Mouse (Mus musculus) erythroblast, adult 5-6 weeks (primary cell): ENCODE measurements at regions not wholly inside any gene's neighbourhood (a gene's known extent, or its start where the extent isn't known, plus 50 kb on each side); places are given as distances from the start of the nearest gene placed in this dataset.
"Not testable (repeated sequence)": the region's sequence is repeated elsewhere in the genome, so short reads cannot be mapped to it uniquely, and the experiment has no call there.

ENCODE experiments used
- ATAC-seq: replicated peaks from 2 replicates; pipeline ENCODE4 v1.8.0; 2016; ENCODE audit warnings: moderate number of reproducible peaks, mild to moderate bottlenecking, moderate TSS enrichment, inconsistent platforms; ENCODE audit not compliant: poor library complexity, low FRiP score, severe bottlenecking

DNA sequence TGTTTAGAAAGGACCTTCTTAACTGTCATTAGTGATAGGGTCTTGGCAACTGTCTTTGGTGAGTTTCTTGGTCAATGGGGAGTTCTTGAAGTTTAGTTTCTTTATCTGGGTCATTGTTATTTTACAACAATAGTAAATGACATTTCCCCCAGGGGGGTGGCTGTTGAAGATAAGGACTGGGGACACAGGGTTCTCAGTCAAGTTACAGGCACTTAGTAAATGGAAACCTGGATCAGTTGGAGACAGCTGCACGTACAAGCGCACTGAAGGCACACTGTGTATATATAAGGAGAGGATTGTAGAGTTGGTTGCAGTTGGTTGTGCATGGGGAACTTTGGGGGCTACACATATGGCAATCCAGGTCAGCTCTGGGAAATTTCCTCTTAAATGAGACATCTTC lies 169.2 kb upstream of the Serp2 start:
- no peak for ATAC-seq

DNA sequence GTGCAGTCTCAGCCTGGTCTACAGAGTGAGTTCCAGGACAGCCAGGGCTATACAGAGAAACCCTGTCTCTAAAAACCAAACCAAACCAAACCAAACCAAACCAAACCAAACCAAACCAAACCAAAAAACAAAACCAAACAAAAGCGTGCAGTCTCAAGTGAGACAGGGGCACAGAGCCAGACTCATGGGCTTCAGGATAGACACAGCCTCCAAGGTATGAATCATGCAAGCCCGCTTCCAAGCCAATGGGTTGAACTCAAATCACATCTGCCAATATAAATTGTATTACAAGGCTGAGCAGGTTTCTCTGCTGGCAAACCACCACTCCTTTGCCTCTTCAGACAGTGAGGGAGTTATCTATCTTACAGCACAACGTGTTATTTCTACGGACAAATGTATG lies 168.5 kb upstream of the Serp2 start:
- ATAC-seq: not testable (repeated sequence)

DNA sequence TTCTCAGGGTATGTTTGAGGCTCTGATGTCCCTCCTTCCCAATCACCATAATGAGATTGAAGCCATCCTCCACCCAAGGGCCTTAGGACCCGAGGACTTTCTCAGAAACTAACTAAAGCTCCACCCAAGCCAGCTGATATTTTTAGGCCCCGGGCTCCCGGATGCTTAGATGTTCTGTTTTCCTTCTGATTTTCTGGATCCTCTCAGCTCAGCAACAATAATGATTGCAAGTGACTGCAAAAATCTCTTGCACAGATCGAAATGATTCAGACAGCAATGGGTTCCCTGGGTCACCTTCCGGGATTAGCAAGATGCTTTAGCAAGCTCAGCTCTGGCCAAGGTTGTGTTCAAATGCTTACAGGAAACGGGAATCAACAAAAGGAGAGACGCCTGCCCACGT lies 168.1 kb upstream of the Serp2 start:
- no peak for ATAC-seq

DNA sequence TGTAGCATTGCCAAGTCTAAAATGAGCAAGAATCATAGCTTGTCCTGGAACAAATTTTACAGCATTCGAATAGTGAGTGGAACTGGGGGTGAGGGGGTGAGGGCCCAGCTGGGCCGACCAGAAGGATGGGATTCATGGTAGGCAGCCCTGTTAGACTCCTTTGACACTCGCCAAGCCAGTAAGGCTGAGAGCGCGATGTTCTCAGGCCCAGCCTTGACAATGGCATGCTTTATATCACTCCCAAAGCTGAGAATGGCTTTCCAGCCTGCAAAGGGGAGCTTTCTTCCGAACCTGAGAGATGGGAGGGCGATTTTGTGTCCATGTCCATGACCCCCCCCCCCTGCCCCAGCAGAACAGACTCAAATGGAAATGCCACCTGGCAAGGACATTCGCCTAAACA lies 167.7 kb upstream of the Serp2 start:
- ATAC-seq: no peak

DNA sequence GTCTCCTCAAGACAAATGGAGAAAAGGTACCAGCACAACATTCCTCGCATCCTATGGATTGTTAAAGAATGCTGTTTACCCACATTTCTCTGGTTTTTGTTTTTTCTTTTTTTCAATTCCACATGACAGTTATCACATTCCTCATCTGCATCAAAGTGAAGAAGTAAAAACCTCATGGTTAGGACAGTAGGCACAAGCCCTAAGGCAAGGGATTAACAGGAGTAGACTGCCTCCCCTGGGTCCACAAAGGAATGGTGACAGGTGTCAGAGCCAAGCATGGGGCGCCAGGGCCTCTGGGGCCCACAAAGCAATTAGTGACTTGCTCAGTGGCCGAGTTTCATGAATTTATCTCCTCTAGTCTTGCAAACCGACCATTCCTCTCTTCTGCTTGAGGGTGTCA lies 166.9 kb upstream of the Serp2 start:
- no peak for ATAC-seq

DNA sequence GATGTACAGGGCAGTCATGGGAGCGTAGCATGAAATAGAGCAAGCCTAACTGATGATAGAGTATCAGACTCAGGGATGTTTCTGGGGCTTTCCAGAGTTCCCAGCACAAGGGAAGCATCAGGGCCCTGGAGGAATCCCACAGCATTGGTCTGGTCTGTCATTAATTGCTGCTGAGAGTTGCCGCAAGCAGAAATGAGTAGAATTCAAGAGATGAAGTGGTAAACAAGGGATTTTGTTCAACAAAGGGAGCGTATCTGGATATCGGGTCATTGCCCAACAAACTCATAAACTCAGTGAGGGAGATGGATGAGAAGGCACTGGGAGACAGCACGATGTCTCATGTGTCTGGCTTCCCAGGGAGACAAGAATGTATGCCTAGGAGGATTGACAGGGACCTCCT lies 165.6 kb upstream of the Serp2 start:
- no peak for ATAC-seq

DNA sequence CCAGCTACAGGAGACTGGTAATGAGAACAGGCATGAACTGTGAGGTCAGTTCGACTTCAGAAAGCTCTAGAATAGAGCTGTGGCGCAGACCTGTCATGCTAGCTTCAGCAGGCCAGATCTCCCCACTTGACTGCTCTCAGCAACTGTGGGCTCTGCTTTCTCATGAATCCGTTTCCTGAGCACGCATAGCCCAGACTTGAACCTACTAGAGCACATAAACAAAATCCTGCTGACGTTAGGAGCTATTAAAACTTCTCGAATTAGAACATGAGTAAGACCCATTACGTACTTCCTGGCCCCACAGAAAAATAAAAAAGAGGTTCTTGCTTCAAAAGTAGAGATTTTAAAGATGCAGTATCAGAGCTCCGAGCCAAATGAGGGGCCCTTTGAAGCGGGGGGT lies 165.1 kb upstream of the Serp2 start:
- no peak for ATAC-seq

DNA sequence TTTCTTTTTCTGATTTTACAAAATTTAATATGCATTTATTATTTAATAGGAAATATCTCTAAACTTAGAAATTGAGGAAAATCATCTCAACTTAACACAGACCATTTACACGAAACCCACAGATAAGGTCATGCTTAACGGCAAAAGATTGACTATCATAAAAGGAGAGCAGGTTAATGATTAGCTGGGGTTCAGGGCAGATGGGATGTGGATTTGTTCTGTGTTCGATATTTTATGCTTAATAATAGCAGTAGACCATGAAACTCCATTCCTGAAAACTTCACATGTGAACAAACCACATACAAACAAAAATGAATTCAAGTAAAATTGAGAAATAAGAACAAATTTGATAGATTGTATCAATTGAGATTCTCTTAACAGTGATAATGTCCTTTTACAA lies 160.4 kb upstream of the Serp2 start:
- no peak for ATAC-seq

DNA sequence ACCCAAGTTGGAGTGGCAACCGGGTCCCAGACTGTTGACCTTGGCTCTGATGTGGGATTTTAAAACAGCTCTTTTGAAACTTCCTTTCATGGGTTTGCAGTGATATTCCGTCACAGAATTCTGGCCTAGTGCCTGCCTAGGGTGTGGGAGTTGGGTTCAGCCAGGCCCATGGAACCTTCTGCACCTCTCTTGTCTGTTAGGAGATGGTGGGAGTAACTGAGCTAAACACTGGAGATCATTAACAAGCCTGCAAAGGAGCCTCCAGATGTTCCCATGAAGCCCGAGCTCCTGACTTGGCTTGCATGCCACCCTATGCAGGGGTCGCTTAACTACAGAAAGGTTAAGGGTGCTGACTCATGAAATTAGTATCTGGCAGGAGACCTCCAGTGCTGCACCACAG lies 158.0 kb upstream of the Serp2 start:
- ATAC-seq: no peak

DNA sequence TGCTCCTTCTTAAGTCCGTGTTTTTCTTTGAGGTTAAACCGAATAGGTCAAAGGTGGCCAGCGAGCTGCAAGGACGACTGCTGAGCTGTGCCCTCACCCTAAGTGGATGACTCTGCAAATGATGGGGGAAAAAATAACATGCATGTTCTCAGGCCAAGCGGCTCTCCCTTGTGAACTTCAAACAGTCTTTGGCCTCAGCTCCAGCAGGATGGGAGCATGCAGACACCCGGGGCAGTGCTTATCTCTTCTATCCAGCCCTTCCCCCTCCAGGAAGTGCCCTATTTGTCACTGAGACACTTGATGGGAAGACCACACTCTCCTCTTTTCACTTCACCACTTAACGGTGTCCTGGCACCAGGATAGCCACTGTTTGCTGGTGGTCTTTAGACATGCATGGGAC lies 157.3 kb upstream of the Serp2 start:
- no peak for ATAC-seq

DNA sequence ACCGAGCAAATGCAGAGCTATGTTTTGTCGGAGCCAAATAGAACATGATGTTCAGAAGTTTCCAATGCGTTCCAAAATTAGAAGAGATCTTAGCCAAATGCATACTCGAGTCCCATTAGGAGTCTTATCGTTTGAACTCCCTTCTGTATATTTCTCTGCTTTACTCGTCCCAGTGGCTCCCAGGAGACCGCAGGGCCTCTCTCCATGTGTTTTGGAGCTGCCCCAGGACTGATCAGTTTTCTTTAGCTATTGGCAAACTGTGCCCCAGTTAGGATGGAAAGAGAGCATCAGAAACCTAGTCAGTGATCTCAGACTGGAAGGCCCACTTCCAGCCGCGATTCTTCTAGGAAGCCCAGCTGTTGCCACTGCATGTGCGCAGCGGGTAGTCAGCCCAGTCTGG lies 152.0 kb upstream of the Serp2 start:
- no peak for ATAC-seq

DNA sequence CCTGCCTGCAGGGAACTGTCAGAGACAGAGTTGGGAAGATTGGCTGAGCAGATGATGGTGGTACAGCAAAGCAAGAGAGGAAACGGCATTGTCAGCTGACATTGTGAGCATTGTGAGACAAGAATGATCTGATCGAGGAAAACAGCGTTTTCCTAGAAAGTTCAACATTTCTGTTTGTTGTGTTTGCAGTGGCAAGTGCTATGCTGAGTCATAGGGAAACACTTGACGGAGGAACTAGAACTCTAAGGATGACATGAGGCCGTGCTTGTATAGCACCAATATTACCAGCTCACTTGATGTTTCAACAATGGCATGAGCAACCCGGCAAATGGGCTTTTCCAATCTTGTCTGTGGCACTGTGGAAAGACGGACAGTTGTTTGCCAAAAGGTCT lies 146.7 kb upstream of the Serp2 start:
- no peak for ATAC-seq

DNA sequence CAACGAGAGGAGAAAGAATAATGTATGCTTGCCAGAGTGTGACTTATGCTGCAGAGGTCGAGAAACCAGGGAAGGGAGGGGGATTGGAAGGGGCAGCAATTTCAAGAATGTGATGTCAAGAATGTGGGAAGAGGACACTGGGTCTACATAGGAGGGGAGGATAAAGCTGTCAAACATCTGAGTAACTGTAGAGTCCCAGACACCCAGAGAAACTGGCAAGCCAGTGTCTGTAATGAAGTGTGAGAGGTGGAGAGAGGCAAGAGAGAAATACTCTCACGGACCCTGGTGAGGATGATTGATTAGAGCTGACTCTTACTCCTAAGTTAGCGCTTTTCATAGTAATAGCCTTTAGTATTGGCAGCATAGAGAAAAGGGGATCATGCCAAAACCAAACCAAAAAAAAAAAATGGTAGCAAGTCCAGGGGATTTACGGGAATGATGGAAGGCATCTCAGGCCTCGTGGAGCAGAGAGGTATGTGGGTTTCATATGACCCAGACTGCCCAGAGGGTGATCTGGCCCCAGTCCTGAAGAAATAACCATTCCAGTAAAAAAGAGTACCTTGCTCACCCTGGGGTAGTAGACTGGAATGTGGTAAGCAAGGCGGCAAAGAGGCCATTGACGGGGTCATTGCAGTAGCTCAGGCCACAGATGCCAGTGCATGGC lies 146.2 kb upstream of the Serp2 start:
- ATAC-seq: no peak

DNA sequence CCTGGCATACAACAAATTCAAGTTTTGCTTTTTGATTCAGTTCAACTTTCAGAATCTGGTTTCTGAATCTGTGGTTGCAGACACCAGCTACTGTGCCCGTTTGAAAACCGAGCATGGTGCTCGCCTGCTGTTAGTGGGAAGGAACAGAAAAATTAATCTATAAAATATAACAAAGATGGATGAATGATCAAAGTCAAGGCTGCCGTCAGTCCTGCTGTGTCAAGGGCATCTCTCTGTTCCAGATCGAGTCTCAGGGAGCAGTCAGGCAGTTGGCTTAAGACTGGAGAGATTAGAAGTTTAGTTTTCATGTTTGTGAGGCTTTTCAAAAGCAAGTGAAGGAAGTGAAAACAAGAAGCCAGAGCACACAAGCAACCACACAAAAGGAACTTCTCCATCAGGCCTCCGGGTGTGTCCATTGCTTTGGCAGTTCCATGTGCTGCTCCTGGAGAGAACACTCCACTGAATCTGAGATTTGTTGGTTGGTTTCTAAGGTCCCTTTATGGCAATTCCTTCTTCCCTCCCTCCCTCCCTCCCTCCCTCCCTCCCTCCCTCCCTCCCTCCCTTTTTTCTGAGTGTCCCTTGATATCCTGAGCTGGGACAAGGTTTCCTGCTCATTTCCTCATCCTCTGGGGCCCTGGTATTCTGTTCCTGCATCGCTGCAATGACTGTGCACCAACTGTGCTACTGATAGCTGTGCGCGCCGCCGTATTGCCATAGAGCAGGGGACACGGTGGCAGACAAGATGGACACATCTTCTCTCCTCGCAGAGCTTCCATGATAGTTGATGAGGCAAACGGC lies 145.4 kb upstream of the Serp2 start:
- ATAC-seq: no peak

DNA sequence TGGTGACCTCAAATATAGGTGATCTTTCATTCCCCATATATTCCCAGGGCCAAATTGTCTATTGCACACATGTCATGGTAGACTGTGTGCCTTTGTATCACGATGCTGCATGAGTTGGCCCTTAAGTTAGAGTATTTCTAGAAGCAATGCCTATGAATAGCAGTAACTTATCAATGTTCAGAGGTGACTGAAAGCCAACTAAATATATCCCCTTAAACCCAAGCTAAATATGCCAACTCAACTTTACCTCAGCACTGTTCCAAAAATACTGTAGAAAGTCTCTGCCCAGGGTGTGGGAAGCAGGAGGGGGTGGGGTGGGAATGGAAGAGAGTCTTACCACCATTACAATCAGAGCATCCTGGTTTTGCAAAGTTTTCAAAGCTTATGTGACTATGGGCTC lies 144.6 kb upstream of the Serp2 start:
- no peak for ATAC-seq

DNA sequence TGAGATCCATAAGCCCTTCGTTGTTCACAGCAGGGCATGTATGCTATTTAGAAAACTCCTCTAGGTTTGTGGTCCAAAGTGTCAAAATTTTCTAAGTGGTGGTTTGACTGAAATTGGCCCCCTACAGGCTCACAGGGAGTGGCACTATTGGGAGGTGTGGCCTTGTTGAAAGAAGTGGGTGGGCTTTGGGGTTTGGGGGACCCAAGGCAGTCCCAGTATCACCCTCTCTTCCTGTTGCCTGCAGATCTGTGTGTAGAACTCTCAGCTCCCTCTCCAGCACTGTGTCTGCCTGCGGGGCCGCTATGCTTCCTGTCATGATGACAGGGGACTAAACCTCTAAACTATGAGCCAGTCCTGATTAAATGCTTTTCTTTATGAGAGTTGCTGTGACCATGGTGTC lies 144.1 kb upstream of the Serp2 start:
- no peak for ATAC-seq

DNA sequence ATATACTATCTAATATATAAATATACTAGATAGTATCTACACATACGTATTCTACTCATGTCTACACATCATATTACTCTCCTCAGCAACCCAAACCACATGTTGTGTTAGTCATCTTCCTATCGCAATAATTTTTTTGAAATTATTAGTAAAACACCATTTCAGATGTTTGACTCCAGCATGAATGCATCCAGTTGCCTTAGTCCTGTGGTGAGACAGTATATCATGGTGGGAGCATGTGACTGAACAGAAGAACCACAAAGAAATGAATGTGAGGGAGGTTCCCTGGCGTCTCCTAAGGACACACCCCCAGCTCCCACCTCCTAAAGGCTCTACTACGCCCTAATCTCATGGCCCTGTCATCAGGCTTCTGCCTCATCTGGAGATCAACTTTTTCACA lies 143.5 kb upstream of the Serp2 start:
- no peak for ATAC-seq

DNA sequence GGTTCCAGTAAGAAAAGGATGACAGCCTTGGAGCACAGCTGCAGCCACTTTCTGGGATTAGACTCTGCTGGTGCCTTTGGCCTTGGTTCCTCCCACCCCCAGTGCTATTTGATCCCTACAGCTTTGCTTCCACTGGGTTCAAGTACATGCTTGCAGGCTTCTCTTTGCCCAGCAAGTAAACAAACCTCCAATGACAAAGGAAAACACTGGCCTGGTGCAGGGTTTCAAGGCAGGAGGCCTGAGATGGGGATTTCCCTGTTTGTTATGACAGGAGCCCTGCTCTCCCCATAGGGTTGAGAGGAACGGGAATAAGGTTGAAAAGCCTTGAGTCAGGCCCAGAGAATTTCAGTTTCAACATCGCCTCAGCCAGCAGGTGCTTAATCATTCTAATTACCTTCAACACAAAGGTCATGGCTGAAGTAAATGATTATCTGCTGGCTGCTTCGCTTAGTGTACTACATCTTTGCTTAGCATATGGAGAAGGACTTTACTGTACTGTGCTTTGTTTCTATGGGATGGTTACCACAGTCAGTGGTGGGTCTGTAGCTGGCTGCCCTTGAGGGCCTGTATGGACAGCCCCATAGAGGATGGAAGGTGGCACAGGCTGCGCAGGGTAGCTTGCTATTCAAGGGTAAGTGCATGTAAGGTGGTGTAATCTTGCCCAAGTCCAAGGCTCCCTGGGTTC lies 142.2 kb upstream of the Serp2 start:
- ATAC-seq: no peak

DNA sequence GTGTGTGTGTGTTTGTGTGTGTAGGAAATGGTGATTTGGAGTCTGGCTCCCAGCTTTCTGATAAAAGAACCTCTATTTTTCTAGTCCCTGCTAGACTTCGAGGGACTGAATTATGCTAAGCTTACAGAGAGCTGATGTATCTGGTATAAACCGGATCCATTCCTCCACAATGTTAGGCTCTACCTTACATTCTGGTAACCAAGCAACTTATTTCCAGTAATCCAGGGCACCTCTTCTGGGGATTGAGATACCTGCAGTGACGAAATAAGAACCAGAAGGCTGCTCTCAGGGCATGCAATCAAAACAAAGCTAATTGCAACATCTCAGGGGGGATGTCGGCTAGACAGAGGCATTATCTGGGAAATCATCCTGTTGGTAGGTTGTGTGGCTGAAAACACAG lies 140.0 kb upstream of the Serp2 start:
- ATAC-seq: no peak

DNA sequence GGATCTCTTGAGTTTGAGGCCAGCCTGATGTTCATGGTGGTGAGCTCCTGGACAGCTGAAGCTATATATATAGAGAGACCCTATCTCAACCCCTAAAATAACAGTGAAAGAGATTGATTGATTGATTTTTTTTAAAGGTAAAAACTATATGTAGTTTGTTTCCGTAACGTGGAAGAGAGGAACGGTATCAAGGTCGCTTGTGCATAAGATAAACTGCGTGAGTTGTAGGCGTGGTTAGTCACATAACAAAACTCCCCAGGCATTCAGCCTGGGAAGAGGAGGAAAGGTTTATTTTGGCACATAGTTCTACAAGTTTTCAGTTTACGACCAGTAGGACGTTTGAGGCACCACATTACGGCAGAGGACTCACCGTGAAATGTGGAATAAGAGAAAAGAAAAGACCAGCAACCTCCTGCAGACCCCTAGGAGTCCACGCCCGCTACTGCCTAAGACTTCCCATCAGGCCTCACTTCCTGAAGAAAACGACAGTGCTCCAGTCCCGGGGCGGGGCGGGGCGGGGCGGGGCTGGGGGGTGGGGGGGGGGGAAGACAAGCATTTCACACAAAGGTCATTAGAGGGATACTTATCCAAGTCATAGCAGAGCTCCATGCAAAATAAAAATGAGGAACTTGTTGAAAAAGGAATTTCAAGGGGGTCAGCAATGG lies 139.1 kb upstream of the Serp2 start:
- ATAC-seq: no peak

DNA sequence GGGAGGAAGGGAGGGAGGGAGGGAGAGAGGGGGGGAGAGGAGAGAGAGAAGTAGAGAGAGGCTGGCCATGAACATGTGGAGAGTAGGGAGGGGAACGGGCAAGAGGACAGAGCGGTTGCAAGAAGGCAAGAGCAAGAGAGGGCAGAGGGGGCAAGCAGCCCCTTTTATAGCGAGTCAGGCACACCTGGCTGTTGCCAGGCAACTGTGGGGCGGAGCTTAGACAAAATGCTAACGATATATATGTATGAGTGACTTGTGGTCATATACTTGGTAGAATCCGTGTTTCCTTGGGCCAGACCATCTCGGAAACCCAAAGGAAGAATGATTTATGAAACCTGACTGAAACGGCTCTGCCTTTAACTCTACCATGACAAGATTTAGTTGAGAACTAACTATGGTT lies 138.2 kb upstream of the Serp2 start:
- ATAC-seq: no peak
